Mouse (Mus musculus) G1E (cell line): ENCODE measurements around the gene Perp.

Experiments
- CTCF ChIP-seq: IDR thresholded peaks from 2 replicates; pipeline ENCODE4 v1.5.1; 2012; ENCODE audit warnings: low read depth, low read length, inconsistent platforms, mixed read lengths
- GATA1 ChIP-seq: IDR thresholded peaks from 2 replicates; pipeline ENCODE4 v1.6.1; 2012; ENCODE audit warnings: borderline replicate concordance, low read length, inconsistent platforms, mixed read lengths
- GATA2 ChIP-seq: IDR thresholded peaks from 2 replicates; pipeline ENCODE4 v1.6.1; 2012; ENCODE audit warnings: low read depth, low read length, inconsistent platforms, borderline replicate concordance
- POLR2AphosphoS5 ChIP-seq: IDR thresholded peaks from 2 replicates; pipeline ENCODE4 v1.6.1; 2012; ENCODE audit warnings: low read depth, low read length, inconsistent platforms; ENCODE audit not compliant: insufficient replicate concordance
- TAL1 ChIP-seq: conservative IDR thresholded peaks from 2 replicates; pipeline ENCODE4 v1.6.1; 2012; ENCODE audit warnings: low read depth, low read length, inconsistent platforms, mixed read lengths

- no peak for TF ChIP-seq CTCF
- no peak for TF ChIP-seq GATA2
- TF ChIP-seq GATA1 = no peak
- TF ChIP-seq TAL1 = no peak
- no peak for TF ChIP-seq POLR2AphosphoS5
Observed at GRCm38 (mm10) chr10:18845287-18845662, 455 bp downstream of the Perp start.
